27 mouse cellular contexts compared by ENCODE assay signal in genomic region chr16:18321443-18321842, GRCm38 (mm10).
"Had no signal": no experiment of that assay in that cellular context is flagged by ENCODE, and none has a peak within 500 bp of the region (broad histone marks: within the 10 kb centered on the region; RNA-seq: fewer than 3 reads in every experiment).

No protein-coding gene starts in this region.

- H3K4me3 ChIP-seq: limb, embryonic 10.5 days; limb, embryonic 12.5 days; limb, embryonic 13.5 days; limb, embryonic 15.5 days; liver, embryonic 12.5 days; liver, embryonic 13.5 days; liver, embryonic 15.5 days; lung, embryonic 15.5 days; megakaryocyte, embryonic 14.5 days; midbrain, embryonic 10.5 days; midbrain, embryonic 12.5 days; midbrain, embryonic 13.5 days; midbrain, embryonic 15.5 days; myocyte had no signal

- H3K36me3 ChIP-seq: limb, embryonic 10.5 days; limb, embryonic 12.5 days; lung, embryonic 15.5 days had no signal

- H3K9ac ChIP-seq: limb, embryonic 12.5 days; limb, embryonic 13.5 days; limb, embryonic 15.5 days; liver, embryonic 12.5 days; liver, embryonic 13.5 days; liver, embryonic 14.5 days; liver, embryonic 15.5 days; liver, postnatal 0 days; lung, embryonic 14.5 days; lung, embryonic 15.5 days; midbrain, embryonic 12.5 days; midbrain, embryonic 13.5 days; midbrain, embryonic 15.5 days had no signal

- DNase-seq: left cerebral cortex, postnatal 4 days; liver; liver, embryonic 13.5 days; liver, postnatal 0 days; lung, adult 18-20 months; lung, adult 2 months; lung, embryonic 14.5 days; lung, postnatal 10 days; lung, postnatal 14 days; lung, postnatal 36 days; lung, postnatal 4 days; midbrain, embryonic 14.5 days had no signal

- H3K4me1 ChIP-seq: limb, embryonic 10.5 days; limb, embryonic 12.5 days; limb, embryonic 13.5 days; limb, embryonic 15.5 days; liver, embryonic 12.5 days; liver, embryonic 13.5 days; liver, embryonic 15.5 days; lung, embryonic 15.5 days; midbrain, embryonic 10.5 days; midbrain, embryonic 12.5 days; midbrain, embryonic 13.5 days; midbrain, embryonic 15.5 days had no signal

- H3K9me3 ChIP-seq: limb, embryonic 10.5 days; limb, embryonic 12.5 days; limb, embryonic 13.5 days; limb, embryonic 15.5 days; liver, embryonic 12.5 days; liver, embryonic 13.5 days; liver, embryonic 15.5 days; lung, embryonic 15.5 days; megakaryocyte, embryonic 14.5 days; midbrain, embryonic 10.5 days; midbrain, embryonic 12.5 days; midbrain, embryonic 13.5 days; midbrain, embryonic 15.5 days had no signal

- H3K27ac ChIP-seq: limb, embryonic 10.5 days; limb, embryonic 12.5 days; limb, embryonic 13.5 days; limb, embryonic 15.5 days; liver, embryonic 12.5 days; liver, embryonic 13.5 days; liver, embryonic 14.5 days; liver, embryonic 15.5 days; lung, embryonic 15.5 days; macrophage; midbrain, embryonic 10.5 days; midbrain, embryonic 12.5 days; midbrain, embryonic 13.5 days; midbrain, embryonic 15.5 days had no signal
